Mouse (Mus musculus): ENCODE measurements around the gene Rictor. TPM values are rescaled to one million over a fixed set of nuclear protein-coding genes. Genes with fewer than 3 reads are reported as not detected.
A peak's percentile ranks its signal among the peaks of the same experiment; 100 is the strongest.

Rictor gene
- polyA plus RNA-seq, 1 experiment from 2014 or later = 59.3 TPM

GRCm38 (mm10) chr15:6710341-6710740 lies 2.2 kb downstream of the Rictor start:
- Histone ChIP-seq H3K9ac (no peak overlapping the region), H3K27me3 (replicated peaks) (0 out of 2 replicates have a peak, but pooled peaks cover 3% of the 10 kb centered on the region), H3K4me1 (peaks cover 35% of the 10 kb centered on the region), H3K27ac (no peak overlapping the region), H3K36me3 (replicated peaks) (no peaks in the 10 kb centered on the region), H3K4me3 (peak overlapping the region; percentile 94; the same call in 1 of the 2 replicates), H3K9me3 (no peaks in the 10 kb centered on the region), H3K4me2 (no peak overlapping the region; the same call in 1 of the 2 replicates)
- no peak for ATAC-seq (replicated peaks)
- 76% methylated on average over 7 of the region's 7 CpGs for WGBS

GRCm38 (mm10) chr15:6711226-6711625 lies 3.0 kb downstream of the Rictor start:
- Histone ChIP-seq H3K4me2 (no peak overlapping the region), H3K9ac (no peak overlapping the region), H3K4me1 (peaks cover 35% of the 10 kb centered on the region), H3K27ac (no peak overlapping the region), H3K9me3 (no peaks in the 10 kb centered on the region), H3K36me3 (replicated peaks) (no peaks in the 10 kb centered on the region), H3K4me3 (no peak overlapping the region), H3K27me3 (replicated peaks) (0 out of 2 replicates have a peak, but pooled peaks cover 3% of the 10 kb centered on the region)
- no peak for ATAC-seq (replicated peaks)
- WGBS = 87% methylated on average over 7 of the region's 7 CpGs

GRCm38 (mm10) chr15:6714819-6715218 lies 6.6 kb downstream of the Rictor start:
- H3K9ac ChIP-seq = no peak overlapping the region
- H3K36me3 ChIP-seq (replicated peaks) = no peaks in the 10 kb centered on the region
- ATAC-seq (replicated peaks) = no peak
- no peak overlapping the region for H3K4me3 ChIP-seq
- H3K27ac ChIP-seq = no peak overlapping the region
- H3K4me2 ChIP-seq = no peak overlapping the region
- H3K27me3 ChIP-seq (replicated peaks) = no peaks in the 10 kb centered on the region
- H3K4me1 ChIP-seq = peaks cover 26% of the 10 kb centered on the region
- 70% methylated on average over 7 of the region's 7 CpGs for WGBS
- no peaks in the 10 kb centered on the region for H3K9me3 ChIP-seq

- H3K9me3 ChIP-seq = no peaks in the 10 kb centered on the region
- no peak overlapping the region for H3K27ac ChIP-seq
- H3K27me3 ChIP-seq (replicated peaks) = no peaks in the 10 kb centered on the region
- peaks cover 22% of the 10 kb centered on the region for H3K4me1 ChIP-seq
- H3K4me2 ChIP-seq = no peak overlapping the region
- ATAC-seq (replicated peaks) = no peak
- H3K9ac ChIP-seq = no peak overlapping the region
- H3K4me3 ChIP-seq = no peak overlapping the region
- 74% methylated on average over 6 of the region's 6 CpGs for WGBS
- H3K36me3 ChIP-seq (replicated peaks) = no peaks in the 10 kb centered on the region
These were observed 7.1 kb downstream of the Rictor start for GRCm38 (mm10) chr15:6715237-6715636.

- Histone ChIP-seq H3K27ac (no peak overlapping the region), H3K9me3 (no peaks in the 10 kb centered on the region), H3K27me3 (replicated peaks) (no peaks in the 10 kb centered on the region), H3K9ac (no peak overlapping the region), H3K4me2 (no peak overlapping the region), H3K36me3 (replicated peaks) (no peaks in the 10 kb centered on the region), H3K4me3 (no peak overlapping the region), H3K4me1 (no peaks in the 10 kb centered on the region)
- 85% methylated on average over 2 of the region's 2 CpGs for WGBS
- ATAC-seq (replicated peaks) = no peak
These were observed 13.2 kb downstream of the Rictor start for GRCm38 (mm10) chr15:6721385-6721784.

- Histone ChIP-seq H3K9me3 (no peaks in the 10 kb centered on the region), H3K4me1 (no peaks in the 10 kb centered on the region), H3K9ac (no peak overlapping the region), H3K36me3 (replicated peaks) (no peaks in the 10 kb centered on the region), H3K27me3 (replicated peaks) (no peaks in the 10 kb centered on the region), H3K27ac (no peak overlapping the region), H3K4me2 (no peak overlapping the region), H3K4me3 (no peak overlapping the region)
- 90% methylated on average over 4 of the region's 4 CpGs for WGBS
- no peak for ATAC-seq (replicated peaks)
These were observed 13.6 kb downstream of the Rictor start for GRCm38 (mm10) chr15:6721802-6722201.

- no peak overlapping the region for H3K9ac ChIP-seq
- H3K4me1 ChIP-seq = no peaks in the 10 kb centered on the region
- H3K4me3 ChIP-seq = no peak overlapping the region
- no peaks in the 10 kb centered on the region for H3K9me3 ChIP-seq
- 92% methylated on average over 11 of the region's 11 CpGs for WGBS
- H3K27ac ChIP-seq = no peak overlapping the region
- ATAC-seq (replicated peaks) = no peak
- H3K36me3 ChIP-seq (replicated peaks) = no peaks in the 10 kb centered on the region
- no peak overlapping the region for H3K4me2 ChIP-seq
- no peaks in the 10 kb centered on the region for H3K27me3 ChIP-seq (replicated peaks)
These were observed 14.4 kb downstream of the Rictor start for GRCm38 (mm10) chr15:6722405-6723176.

GRCm38 (mm10) chr15:6723338-6723737 lies 15.2 kb downstream of the Rictor start:
- H3K27ac ChIP-seq = no peak overlapping the region
- H3K27me3 ChIP-seq (replicated peaks) = no peaks in the 10 kb centered on the region
- H3K9me3 ChIP-seq = no peaks in the 10 kb centered on the region
- H3K4me2 ChIP-seq = no peak overlapping the region
- H3K9ac ChIP-seq = no peak overlapping the region
- no peaks in the 10 kb centered on the region for H3K36me3 ChIP-seq (replicated peaks)
- no peak for ATAC-seq (replicated peaks)
- H3K4me1 ChIP-seq = no peaks in the 10 kb centered on the region
- H3K4me3 ChIP-seq = no peak overlapping the region

GRCm38 (mm10) chr15:6724442-6724841 lies 16.3 kb downstream of the Rictor start:
- ATAC-seq (replicated peaks) = no peak

GRCm38 (mm10) chr15:6726130-6726808 lies 18.1 kb downstream of the Rictor start:
- Histone ChIP-seq H3K4me1 (no peaks in the 10 kb centered on the region), H3K36me3 (replicated peaks) (no peaks in the 10 kb centered on the region), H3K27me3 (replicated peaks) (no peaks in the 10 kb centered on the region), H3K27ac (no peak overlapping the region), H3K9me3 (no peaks in the 10 kb centered on the region), H3K4me3 (no peak overlapping the region), H3K9ac (no peak overlapping the region), H3K4me2 (no peak overlapping the region)
- 85% methylated on average over 5 of the region's 5 CpGs for whole genome bisulfite sequencing
- ATAC-seq (replicated peaks) = no peak

More at GRCm38 (mm10) chr15:6724442-6724841, 16.3 kb downstream of the Rictor start:
- Histone ChIP-seq H3K36me3 (replicated peaks) (no peaks in the 10 kb centered on the region), H3K4me2 (no peak overlapping the region), H3K27me3 (replicated peaks) (no peaks in the 10 kb centered on the region), H3K9me3 (no peaks in the 10 kb centered on the region), H3K4me3 (no peak overlapping the region), H3K4me1 (no peaks in the 10 kb centered on the region), H3K27ac (no peak overlapping the region), H3K9ac (no peak overlapping the region)
- 97% methylated on average over 1 of the region's 1 CpGs for WGBS

GRCm38 (mm10) chr15:6733076-6733475 lies 24.9 kb downstream of the Rictor start:
- Histone ChIP-seq H3K27ac (no peak overlapping the region), H3K4me2 (no peak overlapping the region), H3K36me3 (replicated peaks) (no peaks in the 10 kb centered on the region), H3K27me3 (replicated peaks) (no peaks in the 10 kb centered on the region), H3K4me1 (0 out of 2 replicates have a peak, but pooled peaks cover 2% of the 10 kb centered on the region), H3K9ac (no peak overlapping the region), H3K9me3 (no peaks in the 10 kb centered on the region), H3K4me3 (no peak overlapping the region)
- ATAC-seq (replicated peaks) = no peak
- 80% methylated on average over 5 of the region's 5 CpGs for WGBS

- no peaks in the 10 kb centered on the region for H3K27me3 ChIP-seq (replicated peaks)
- H3K27ac ChIP-seq = no peak overlapping the region
- H3K9me3 ChIP-seq = no peaks in the 10 kb centered on the region
- no peaks in the 10 kb centered on the region for H3K4me1 ChIP-seq
- WGBS = 93% methylated on average over 2 of the region's 2 CpGs
- no peak for ATAC-seq (replicated peaks)
- H3K36me3 ChIP-seq (replicated peaks) = no peaks in the 10 kb centered on the region
- no peak overlapping the region for H3K4me2 ChIP-seq
- no peak overlapping the region for H3K9ac ChIP-seq
- H3K4me3 ChIP-seq = no peak overlapping the region
These were observed 31.0 kb downstream of the Rictor start for GRCm38 (mm10) chr15:6739180-6739579.
